Mouse (Mus musculus) v-Abl transformed pro-B cells (cell line): ENCODE measurements around the gene Pappa.

Experiments
- in situ Hi-C, 2 experiments: fragments of 400-800 bp; cut with MboI; formaldehyde crosslinking; loops; one replicate each; pipeline ENCODE4 v1.15.1; 2025; ENCODE audit not compliant: unreplicated experiment in 2 of 2

Gene Pappa

GRCm38 (mm10) chr4:65321340-65321739 is 197.4 kb downstream of the Pappa start:
- in situ Hi-C loops, result no loop called here

- in situ Hi-C loops, result no loop called here
Measured at GRCm38 (mm10) chr4:65321959-65322358, 198.0 kb downstream of the Pappa start.

- in situ Hi-C loops, result no loop called here
Measured at GRCm38 (mm10) chr4:65325816-65326215, 201.8 kb downstream of the Pappa start.

GRCm38 (mm10) chr4:65328486-65329308 is 204.7 kb downstream of the Pappa start:
- in situ Hi-C loops, result no loop called here

- in situ Hi-C loops, result no loop called here
Measured at GRCm38 (mm10) chr4:65333718-65334117, 209.7 kb downstream of the Pappa start.

- in situ Hi-C loops, result no loop called here
Measured at GRCm38 (mm10) chr4:65341766-65342165, 217.8 kb downstream of the Pappa start.

GRCm38 (mm10) chr4:65350521-65350920 is 226.5 kb downstream of the Pappa start:
- in situ Hi-C loops, result no loop called here

GRCm38 (mm10) chr4:65354580-65354979 is 230.6 kb downstream of the Pappa start:
- in situ Hi-C loops, result no loop called here

GRCm38 (mm10) chr4:65367135-65367534 is 243.2 kb downstream of the Pappa start:
- in situ Hi-C loops, result no loop called here

GRCm38 (mm10) chr4:65372731-65373130 is 248.8 kb downstream of the Pappa start:
- in situ Hi-C loops, result no loop called here

GRCm38 (mm10) chr4:65373841-65374240 is 249.9 kb downstream of the Pappa start:
- in situ Hi-C loops, result no loop called here

- in situ Hi-C loops, result no loop called here
Measured at GRCm38 (mm10) chr4:65376571-65376970, 252.6 kb downstream of the Pappa start.

- in situ Hi-C loops, result no loop called here
Measured at GRCm38 (mm10) chr4:65379461-65379860, 255.5 kb downstream of the Pappa start.

- in situ Hi-C loops, result no loop called here
Measured at GRCm38 (mm10) chr4:65383070-65383469, 259.1 kb downstream of the Pappa start.

GRCm38 (mm10) chr4:65391001-65391400 is 267.0 kb downstream of the Pappa start:
- in situ Hi-C loops, result no loop called here

GRCm38 (mm10) chr4:65396806-65397205 is 272.8 kb downstream of the Pappa start:
- in situ Hi-C loops, result no loop called here

- in situ Hi-C loops, result no loop called here
Measured at GRCm38 (mm10) chr4:65399457-65399856, 275.5 kb downstream of the Pappa start.

- in situ Hi-C loops, result no loop called here
Measured at GRCm38 (mm10) chr4:65402286-65402685, 278.3 kb downstream of the Pappa start.

- in situ Hi-C loops, result no loop called here
Measured at GRCm38 (mm10) chr4:65402836-65403634, 279.1 kb downstream of the Pappa start.
